Mouse (Mus musculus): ENCODE results near the gene Hoxa6.
A peak's percentile ranks its signal among the peaks of the same experiment; 100 is the strongest.

The Hoxa6 gene

DNA sequence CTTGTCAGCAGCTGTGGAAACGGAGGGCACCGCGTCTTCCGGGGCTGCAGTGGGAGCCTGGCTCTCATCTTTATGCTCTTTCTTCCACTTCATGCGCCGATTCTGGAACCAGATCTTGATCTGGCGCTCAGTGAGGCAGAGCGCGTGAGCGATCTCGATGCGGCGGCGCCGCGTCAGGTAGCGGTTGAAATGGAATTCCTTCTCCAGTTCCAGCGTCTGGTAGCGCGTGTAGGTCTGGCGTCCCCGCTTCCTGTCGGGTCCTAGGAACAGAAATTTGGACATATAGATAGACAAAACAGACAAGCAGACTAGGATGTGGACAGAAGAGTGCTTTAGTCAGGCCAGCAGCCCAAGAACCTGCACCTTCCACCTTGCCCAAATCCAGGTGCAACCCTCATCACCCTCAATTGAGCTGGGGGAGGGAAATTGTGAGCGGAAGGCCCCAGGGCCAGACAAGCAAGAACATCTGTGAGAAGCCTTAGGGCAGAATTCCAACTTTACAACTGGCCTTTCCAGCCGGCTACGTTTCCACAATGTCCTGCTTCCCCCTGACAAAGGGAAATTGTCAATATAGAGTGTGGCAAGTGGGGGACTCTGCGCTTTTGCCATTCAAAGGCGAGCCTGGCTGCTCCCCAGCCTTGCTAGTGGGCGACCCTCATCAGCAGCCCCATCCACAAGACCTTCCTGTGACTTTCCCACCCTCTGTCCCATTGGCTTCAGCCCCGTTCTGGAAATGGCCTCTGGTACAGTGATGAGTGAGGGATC, 7.4 kb upstream of the Hoxa6 start:
- DNase-seq (ENCODE audit: low spot score), result no peak

DNA sequence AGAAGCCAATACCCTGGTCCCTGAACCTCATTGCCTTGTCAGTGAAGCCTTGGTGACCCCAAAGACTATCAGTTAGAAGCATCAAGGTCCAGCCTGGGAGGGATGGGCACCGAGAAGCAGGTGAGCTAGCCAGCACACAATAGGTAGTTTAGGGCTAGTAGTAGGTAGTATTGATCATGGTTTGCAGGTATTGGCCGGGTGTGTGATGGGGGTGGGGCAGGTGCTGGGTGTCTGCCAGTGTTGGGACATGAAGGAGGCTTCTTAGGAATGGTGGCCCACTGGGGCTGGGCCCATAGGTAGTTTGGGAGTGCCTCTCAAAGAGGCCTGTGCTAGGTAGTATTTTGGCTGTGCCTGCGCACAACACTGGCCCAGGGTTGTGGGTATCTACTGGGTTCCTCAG, 6.5 kb upstream of the Hoxa6 start:
- DNase-seq (ENCODE audit: low spot score), result no peak

DNA sequence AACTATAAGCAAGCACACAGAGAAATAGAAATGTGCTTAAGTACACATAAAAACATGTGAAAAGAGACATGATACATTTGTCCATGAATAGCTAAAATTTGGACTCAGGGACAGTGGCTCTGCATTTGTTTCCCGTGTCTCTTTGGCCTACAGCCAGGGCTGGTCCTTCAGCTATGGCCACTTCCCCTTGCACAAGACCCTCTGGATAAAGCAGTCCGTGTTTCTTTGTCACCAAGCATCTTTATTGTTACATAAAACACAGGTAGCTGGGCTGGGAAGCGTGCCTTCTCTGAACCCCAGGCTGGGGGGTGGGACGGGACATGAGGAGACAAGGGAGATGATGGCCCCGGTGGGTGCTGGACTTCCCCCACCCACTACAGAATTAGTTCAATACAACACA, 5.7 kb upstream of the Hoxa6 start:
- DNase-seq (ENCODE audit: low spot score), result no peak

DNA sequence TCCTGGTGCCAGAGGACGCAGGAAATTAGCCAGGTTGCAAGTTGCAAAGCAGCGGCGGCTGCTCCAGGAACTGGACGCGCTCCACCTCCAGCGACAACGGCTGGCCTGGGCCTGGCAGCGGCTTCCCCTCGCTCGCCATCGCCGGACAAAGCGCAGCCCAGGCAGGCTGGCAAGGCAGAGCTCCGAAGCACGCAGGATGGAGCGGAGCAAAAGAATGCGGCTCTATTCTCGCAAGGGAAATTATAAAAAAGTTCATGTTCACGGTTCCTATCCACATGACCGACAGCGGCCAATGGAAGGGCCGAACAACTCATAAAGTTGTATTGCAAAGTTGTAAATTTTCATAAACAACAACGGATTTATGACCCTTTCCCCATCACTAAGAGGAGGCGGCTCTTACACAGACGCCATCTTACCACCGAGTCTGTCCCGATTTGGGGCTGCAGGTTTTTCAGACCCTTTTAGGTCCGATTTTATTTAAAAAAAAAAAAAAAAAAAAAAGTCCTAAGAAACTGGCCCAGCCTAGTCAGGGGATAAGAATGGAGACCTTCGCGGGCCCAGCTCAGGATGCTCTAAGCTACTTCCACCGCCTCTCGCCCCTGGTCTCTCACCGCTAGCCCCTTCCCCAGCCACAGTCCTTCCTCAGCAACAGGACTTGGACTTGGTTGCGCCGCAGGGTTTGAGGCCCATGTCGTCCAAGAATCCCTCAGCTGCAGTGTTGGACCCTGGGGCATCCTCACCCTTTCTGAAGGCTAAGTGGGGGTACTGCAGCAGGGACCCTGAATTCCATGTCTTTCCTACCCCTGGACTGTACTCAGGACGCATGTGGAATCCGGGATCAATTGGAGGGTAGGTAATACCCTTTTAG, 4.8 kb upstream of the Hoxa6 start, which contains the start of the genes Hoxa3 and Gm28308:
Gene Hoxa3 (minus strand): TSS at position 218 of the 868 bp plus-strand sequence.
Gene Gm28308 (minus strand): TSS at position 221 of the 868 bp plus-strand sequence.
- DNase-seq (ENCODE audit: low spot score), result peak; percentile 73

DNA sequence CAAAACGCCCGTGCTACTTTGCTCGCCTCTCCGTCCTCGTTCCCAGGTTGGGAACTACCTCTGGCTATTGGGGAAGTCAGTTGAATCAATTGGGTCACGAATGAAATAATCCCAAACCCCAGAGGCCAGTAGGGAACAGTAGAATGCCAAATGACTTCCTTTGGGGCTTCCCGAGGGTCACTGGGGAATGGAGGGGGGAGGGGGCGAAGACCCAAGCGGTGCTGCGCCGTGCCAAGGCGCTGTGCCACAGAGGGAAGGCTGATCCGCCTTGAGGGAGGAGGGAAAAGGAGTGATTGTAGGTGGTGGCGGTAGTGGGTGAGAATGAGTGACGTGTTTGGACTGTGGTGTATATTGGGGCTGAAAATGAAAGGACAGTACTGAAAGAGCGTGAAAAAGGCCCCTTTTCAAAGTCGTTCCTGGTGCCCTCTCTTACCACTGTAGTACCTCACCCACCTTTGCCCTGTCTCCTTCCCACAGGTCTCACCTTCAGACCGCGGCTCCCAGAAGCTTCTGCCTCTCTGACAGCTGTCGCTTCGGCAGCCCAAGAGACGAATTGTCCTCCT, 4.1 kb upstream of the Hoxa6 start:
- peak; percentile 40 for DNase-seq (ENCODE audit: low spot score)

DNA sequence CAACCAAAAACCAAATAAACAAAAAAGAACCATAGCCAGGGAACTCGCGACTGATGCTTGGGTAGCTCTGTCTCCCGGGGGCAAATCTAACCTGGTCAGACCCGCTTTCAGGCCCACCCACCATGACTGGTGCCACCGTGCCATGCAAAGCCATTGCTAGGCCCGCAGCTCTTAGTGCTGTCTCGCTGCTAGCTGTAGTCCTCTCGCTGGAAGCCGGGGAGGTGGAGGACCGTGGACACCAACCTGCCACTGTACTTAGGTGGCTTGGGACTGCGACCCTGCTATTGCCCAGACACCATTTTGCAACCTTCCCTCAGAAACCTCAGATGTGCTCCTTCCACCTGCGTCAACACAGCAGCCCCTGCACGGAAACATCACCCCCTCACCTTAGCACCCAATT, 3.4 kb upstream of the Hoxa6 start:
- DNase-seq (ENCODE audit: low spot score), result no peak

DNA sequence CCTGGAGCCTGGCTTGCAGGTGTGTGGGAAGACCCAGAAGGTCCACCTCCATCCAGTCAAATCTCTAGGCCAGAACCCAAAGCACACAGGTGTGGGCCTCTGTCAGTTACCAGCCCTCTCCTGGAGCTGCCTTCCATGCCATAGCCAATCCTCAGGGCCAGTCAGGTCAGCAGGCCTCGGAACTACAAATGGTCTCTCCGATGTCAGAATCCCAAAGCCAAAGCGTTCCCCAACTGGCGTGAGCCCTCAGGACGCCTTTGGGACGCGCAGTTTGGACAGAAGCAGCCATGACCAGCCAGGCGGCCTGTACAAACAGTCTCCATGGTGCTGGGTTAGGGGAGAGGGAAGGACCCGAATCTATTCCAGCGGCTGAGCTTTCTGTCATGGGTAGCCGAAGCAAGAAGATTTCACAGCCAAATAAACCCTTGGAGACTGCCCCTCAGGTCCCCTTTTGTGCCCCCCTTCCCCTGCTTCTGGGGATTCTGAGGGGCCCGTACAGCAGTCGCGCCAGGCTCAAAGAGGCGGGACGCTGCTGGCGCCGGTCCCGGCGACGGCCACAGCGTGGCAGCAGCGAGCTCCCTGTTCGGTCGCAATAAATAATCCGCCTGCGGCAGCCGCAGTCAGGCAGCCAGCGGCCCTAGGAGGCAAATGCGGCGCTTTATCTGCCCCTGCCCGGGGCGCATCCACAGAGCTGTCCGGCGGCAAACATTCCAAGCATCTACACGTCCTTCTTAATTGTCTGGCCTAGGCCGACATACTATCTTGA, 2.8 kb upstream of the Hoxa6 start:
- DNase-seq (ENCODE audit: low spot score), result peak; percentile 86

DNA sequence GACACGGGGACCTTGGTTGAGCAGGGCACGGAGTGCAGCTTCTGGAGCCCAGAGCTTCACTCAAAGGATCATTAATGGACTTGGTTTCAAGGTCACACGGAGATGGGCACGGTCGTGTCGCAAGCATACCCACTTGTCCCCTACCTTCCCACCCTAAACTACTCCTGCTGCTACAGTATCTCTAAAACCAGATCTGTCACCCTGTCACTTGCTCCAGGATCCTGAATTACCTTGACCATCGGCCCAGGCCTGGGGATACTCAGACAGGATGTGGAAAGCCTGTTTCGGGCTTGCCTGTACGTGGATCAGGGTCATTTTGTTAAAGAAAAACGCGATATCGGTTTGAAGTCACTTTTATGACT, 1.1 kb upstream of the Hoxa6 start:
- no peak for DNase-seq (ENCODE audit: low spot score)

DNA sequence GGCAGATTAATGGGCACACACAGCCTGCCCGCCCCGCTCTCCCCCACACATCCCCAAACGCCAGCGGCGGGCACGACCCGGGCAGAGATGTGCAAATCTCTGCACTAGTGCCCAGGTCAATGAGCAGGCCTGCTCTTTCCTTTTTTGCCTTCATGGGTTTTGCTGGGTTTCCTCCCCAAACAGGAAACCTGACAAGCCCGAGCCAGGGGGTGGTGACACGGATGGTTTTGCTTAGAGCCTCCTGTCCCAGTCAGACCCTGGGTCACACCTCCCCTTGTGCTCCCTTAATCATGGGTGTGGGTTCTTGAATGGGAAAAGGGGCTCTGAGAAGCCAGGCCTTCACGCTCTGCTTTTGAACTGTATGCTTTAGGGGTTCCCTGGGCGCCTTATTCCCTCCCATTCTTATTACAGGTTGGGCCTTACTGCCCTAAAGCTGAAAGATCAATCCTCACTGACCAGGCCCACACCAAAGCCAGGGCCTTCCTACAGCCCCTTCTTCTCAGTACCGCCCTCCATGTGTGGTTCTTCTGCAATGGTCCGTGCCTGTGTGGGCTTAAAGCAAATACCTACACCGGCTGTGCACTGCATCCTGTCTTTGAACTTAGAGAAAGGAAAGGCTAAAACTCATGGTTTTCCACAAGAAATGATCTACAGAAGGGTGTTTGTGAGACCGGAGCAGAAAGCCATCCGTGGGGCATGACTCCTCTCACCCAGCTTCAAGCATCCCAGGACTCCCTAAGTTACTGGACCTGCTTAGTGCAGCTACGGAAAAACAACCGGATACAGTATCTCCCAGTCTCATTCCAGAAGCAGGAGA, 554 bp upstream of the Hoxa6 start:
- DNase-seq (ENCODE audit: low spot score), result no peak

DNA sequence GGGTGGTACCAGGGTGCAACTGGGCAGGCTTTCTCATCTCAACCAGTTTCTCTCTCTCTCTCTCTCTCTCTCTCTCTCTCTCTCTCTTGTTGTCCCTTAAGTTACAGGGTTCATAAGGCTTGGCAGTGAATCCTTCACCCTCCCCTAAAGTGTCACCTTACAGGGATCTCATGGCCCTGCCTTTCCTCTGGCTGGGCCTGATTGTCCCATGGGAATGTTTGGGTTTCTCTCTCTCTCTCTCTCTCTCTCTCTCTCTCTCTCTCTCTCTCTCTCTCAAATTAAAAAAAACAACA, 892 bp downstream of the Hoxa6 start:
- DNase-seq (ENCODE audit: low spot score), result no peak

DNA sequence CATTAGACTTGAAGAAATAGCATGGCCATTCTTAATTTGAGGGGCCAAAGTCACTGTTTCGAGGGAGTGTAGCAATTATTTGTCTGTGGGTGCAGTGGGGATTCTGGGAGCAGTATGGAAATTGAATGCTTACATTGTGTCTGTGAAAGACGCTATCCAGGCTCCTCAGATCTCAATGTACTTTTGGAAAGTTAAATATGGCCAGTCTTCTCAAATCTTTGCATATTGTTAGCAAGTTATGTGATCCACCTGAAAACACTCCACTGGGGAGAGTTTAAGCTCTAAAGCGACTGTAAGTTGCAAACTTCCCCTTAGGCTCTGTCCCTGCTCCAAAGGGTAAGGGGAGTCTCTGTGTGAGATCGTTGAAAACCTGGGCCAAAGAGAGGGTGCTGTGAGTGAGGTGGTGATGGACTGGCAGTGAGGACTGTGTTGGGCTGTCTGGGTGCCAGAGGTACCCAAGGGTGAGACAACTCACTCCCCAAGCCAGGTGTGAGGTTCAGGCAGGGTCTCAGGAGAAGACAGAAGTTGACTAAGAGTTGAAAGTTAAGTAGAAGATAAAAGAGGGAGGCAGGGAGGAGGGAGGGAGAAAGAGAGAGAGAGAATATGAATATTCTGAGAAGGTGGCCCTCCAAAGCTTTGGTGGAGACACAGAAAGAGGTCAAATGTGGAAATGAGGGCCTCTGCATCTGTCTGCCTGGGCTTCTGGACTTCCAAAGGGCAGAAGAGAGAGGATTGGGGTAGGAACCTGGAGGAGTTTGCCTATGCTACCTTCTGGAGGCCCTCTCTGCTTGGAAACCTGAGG, 1.4 kb downstream of the Hoxa6 start:
- no peak for DNase-seq (ENCODE audit: low spot score)

DNA sequence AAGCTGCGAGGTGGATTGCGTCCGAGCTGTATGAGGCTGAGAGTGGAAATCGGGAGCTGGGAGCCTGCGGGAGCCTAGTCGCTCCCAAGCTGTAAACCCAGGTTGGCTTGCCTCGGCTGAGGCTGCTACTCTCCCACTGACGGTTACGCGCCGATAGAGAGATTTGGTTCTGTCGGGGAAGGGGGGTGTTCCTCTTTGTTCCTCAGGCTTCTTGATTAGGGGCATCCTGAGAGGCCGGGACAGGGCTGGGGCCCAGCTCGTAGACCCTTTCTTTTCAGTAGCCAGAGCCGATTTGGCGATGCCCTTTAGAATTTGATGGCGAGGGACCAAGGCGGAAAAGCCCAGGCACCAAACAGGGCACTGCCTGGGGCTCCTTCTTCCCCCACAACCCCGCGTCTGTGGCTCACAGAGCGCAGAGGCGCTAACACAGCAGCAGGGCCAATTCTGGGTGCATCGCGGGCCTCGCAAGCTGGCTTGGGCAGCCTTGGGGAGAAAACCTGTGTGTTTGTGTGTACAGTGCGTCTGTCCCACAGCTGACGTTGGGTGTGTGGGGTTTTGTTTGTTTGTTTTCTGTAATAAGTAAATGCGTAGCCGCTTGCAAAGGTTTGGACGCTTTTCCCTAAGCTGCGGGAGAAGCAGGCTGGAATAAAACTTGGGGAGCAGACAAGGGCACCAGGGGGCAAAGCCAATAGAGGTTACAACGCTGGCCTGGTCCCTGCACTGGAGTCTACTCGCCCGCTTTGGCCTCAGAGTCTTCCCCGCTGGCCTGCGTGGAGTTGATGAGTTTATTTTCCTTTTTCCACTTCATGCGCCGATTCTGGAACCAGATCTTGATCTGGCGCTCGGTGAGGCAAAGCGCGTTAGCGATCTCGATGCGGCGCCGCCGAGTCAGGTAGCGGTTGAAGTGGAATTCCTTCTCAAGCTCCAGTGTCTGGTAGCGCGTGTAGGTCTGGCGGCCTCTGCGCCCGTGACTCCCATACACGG, 2.6 kb downstream of the Hoxa6 start:
- DNase-seq (ENCODE audit: low spot score), result no peak

DNA sequence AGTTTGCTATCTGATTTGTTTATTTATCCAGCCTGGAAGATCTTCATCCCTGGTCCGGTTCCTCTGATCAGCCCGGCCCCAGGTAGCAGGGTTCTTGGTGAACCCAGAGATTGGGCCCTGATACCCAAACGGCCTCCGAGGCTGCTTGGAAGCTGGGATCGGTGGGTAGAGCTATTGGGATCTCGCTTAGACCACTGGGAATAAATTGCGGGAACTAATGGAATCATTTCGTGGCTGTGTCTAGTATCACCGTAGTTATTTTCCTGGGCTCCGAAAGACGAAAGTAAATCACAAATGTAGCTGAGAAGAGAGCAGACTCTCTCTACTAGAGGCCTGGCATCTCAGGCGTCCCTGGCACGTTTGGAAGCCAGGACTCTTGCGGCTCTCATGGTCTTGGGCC, 3.3 kb downstream of the Hoxa6 start:
- no peak for DNase-seq (ENCODE audit: low spot score)

DNA sequence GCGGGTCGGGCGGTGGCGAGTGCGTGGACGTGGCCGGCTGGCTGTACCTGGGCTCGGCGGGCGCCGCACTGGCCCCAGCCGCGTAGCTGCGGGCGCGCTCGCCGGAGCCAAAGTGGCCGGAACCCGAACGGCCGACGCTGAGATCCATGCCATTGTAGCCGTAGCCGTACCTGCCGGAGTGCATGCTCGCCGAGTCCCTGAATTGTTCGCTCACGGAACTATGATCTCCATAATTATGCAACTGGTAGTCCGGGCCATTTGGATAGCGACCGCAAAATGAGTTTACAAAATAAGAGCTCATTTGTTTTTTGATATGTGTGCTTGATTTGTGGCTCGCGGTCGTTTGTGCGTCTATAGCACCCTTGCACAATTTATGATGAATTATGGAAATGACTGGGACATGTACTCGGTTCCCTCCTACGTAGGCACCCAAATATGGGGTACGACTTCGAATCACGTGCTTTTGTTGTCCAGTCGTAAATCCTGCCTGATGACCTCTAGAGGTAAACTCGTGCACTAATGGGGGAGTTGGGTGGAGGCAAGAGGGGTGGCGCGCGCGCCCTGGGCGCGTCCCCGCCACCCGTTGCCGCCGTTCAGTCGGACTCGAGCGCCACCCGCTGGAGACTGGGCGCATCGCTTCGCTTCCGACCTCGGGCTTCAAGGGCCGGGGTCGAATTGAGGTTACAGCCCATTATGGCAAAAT, 4.3 kb downstream of the Hoxa6 start, which contains the start of gene Hoxa5:
Gene Hoxa5 (minus strand): TSS at position 538 of the 703 bp plus-strand sequence.
- peak; percentile 74 for DNase-seq (ENCODE audit: low spot score)

DNA sequence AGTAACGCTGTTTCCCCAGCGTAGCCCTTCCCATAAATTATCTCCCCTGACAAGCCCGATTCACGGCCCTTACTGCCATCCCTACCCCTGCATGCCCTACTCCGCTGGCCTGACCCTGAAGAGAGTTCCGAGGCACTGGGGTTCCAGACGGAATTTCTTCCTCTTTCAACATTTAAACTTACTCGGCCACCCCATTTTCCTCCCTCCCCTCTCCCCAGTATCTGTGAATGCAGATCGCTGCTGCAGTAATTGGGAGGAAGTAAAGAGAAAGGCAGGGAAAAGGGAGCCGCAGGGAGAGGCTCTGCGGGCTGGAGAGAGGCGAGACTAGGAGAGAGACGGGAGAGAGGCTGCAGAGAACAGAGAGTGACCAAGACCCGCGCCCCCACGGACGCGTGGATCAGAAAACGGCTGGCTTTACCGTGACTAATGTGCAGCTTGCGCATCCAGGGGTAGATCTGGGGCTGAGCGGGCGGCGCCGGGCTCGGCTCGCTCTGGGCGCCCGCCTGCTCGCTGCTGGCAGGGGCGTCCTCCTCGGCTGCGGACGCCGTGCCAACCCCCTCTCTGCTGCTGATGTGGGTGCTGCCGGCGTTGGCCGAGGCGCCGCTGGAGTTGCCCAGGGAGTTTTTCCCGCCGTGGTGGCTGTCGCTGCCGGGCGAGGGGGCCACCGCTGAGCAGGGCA, 5.0 kb downstream of the Hoxa6 start:
- DNase-seq (ENCODE audit: low spot score), result no peak

DNA sequence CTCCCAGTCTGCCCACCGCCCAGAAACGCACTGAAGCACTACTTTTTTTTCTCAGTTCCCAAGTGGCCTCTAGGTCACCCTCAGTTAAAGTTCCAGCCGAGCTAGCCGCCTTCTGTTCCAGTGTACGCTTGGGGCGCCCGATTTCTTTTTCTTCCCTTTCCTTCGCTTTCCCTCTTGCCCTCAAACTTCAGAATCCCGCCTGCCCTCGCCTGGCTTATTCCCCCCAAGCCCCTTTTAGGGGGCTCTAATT, 5.5 kb downstream of the Hoxa6 start:
- DNase-seq (ENCODE audit: low spot score), result no peak

DNA sequence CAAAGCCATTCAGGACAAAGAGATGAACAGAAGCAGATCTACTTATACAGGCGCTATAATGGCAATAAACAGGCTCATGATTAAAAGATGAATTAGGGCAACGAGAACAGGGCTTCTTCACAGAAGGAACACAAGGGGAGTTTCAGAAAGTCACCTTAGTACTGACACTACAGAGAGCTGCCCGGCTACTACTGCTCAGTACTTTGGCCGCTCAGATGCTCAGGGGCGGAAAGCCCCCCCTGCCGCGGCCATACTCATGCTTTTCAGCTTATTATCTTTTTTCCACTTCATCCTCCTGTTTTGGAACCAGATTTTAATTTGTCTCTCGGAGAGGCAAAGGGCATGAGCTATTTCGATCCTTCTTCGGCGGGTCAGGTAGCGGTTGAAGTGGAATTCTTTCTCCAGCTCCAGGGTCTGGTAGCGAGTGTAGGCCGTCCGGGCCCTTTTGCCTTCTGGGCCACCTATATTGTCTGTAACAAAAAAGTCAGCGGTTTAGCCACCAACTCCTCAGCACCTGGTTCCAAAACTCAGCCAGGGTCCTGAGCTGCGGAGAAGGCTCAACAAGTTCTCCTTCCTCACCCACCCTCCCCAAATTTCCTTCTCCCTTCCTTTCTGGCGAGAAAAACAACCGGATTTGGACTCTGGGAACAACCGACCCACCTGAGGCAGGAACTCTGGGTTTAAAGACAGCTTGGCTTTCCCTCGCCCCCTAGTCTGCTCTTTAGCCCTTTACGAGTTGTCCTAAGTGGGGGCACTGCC, 6.0 kb downstream of the Hoxa6 start:
- DNase-seq (ENCODE audit: low spot score), result no peak

DNA sequence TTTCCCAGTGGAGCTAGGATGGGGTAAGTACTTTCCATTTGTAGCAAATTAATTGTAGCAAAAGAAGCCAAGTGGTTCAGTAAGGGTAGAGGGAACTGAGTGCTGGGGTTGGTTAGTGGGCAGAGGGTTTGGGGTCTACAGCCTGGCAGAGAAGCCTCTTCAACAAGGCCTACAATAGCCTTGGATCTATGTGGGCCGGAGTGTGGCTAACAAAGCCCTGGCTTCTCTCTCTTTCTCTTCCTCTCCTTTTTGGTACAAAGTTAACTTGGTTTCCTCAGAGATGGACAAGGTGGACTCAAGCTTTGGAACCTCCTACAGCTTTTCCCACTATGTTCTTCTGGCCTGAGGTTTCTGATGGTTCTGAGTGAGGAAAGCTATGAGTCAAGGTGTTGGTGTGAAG, 7.3 kb downstream of the Hoxa6 start:
- no peak for DNase-seq (ENCODE audit: low spot score)

Measured in urinary bladder, postnatal 14 days (tissue).